Mouse (Mus musculus): Measurements from ENCODE around the gene Pacs2.

DNA sequence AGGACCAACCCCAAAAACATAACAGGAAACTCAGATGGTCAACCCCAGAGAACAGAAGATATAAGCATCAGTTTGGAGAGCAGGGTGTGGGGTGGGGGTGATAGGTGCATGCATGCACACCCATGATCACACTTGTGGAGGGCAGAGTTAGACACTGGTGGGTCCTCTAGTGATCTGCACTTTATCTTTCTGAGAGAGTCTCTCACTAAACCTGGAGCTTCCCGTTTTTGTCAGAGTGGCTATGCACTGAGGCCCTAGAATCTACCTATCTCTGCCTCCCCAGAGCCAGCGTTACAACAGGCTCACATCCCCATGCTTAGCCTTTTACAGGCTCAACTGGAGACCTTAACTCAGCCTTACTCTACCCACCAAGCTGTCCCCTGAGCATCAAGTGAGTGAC lies 22.9 kb upstream of the Pacs2 start:
- TF ChIP-seq CTCF (IDR thresholded peaks at IDR 0.05; ENCODE audit: control insufficient read depth, insufficient read depth, low read length) = no peak
- TF ChIP-seq POLR2A (IDR thresholded peaks at IDR 0.05; ENCODE audit: borderline replicate concordance, control insufficient read depth, low read depth, low read length) = no peak
